Mouse (Mus musculus) neutrophil, adult 5-6 weeks (primary cell): ENCODE results near the gene Paqr3. TPM values are rescaled to one million over a fixed set of nuclear protein-coding genes. Genes with fewer than 3 reads are reported as not detected.

Experiments
- ATAC-seq: fragments of 151-379, 151-347 bp; 2 replicates; pipeline ENCODE4 v1.8.0; 2017; ENCODE audit warnings: mild to moderate bottlenecking, moderate TSS enrichment; ENCODE audit not compliant: insufficient number of reproducible peaks, poor library complexity, low FRiP score, severe bottlenecking; ENCODE audit errors: extremely low read depth
- total RNA-seq: library from RNA; stranded (forward); fragments of 200-1000 nt; gene quantifications from 2 replicates; pipeline ENCODE4 v1.2.3, GENCODE M21; 2017

Paqr3 gene
- total RNA-seq, result 3.2 and 5.0 TPM in 2 replicates

GRCm38 (mm10) chr5:97111207-97111910 lies at the start of gene Paqr3:
Paqr3 (minus strand) TSS chr5:97111596.
- peak; percentile 98 for ATAC-seq

GRCm38 (mm10) chr5:97154688-97155087 lies 43.3 kb upstream of the Paqr3 start:
- no peak for ATAC-seq

GRCm38 (mm10) chr5:97135331-97135730 lies 23.9 kb upstream of the Paqr3 start:
- ATAC-seq, result no peak

- ATAC-seq, result no peak
These were observed 18.2 kb upstream of the Paqr3 start for GRCm38 (mm10) chr5:97129589-97129988.

GRCm38 (mm10) chr5:97128242-97129226 lies 17.1 kb upstream of the Paqr3 start:
- ATAC-seq, result peak; percentile 60

- no peak for ATAC-seq
These were observed 15.9 kb upstream of the Paqr3 start for GRCm38 (mm10) chr5:97127284-97127683.

- peak; percentile 33; the same call in 1 of the 2 replicates for ATAC-seq
These were observed 14.6 kb upstream of the Paqr3 start for GRCm38 (mm10) chr5:97126005-97126404.

- no peak for ATAC-seq
These were observed 14.1 kb upstream of the Paqr3 start for GRCm38 (mm10) chr5:97125459-97125970.

- ATAC-seq, result no peak
These were observed 13.6 kb upstream of the Paqr3 start for GRCm38 (mm10) chr5:97124977-97125376.

GRCm38 (mm10) chr5:97110697-97111096 lies 699 bp downstream of the Paqr3 start:
- ATAC-seq, result no peak

- ATAC-seq, result no peak
These were observed 1.3 kb downstream of the Paqr3 start for GRCm38 (mm10) chr5:97110133-97110532.

- no peak for ATAC-seq
These were observed 3.1 kb downstream of the Paqr3 start for GRCm38 (mm10) chr5:97108333-97108732.

- no peak for ATAC-seq
These were observed 11.4 kb downstream of the Paqr3 start for GRCm38 (mm10) chr5:97099954-97100353.

GRCm38 (mm10) chr5:97097631-97098041 lies 13.8 kb downstream of the Paqr3 start:
- ATAC-seq, result no peak

GRCm38 (mm10) chr5:97095335-97095734 lies 16.1 kb downstream of the Paqr3 start:
- ATAC-seq, result no peak

- no peak for ATAC-seq
These were observed 18.4 kb downstream of the Paqr3 start for GRCm38 (mm10) chr5:97092970-97093369.

- ATAC-seq, result peak; percentile 51; the same call in 1 of the 2 replicates
These were observed 21.2 kb downstream of the Paqr3 start for GRCm38 (mm10) chr5:97090034-97090784.

GRCm38 (mm10) chr5:97089426-97089825 lies 22.0 kb downstream of the Paqr3 start:
- no peak for ATAC-seq

- no peak for ATAC-seq
These were observed 23.2 kb downstream of the Paqr3 start for GRCm38 (mm10) chr5:97088231-97088630.
